Mouse (Mus musculus) forebrain, postnatal 0 days (tissue): ENCODE results near the gene Gp1bb. TPM values are rescaled to one million over a fixed set of nuclear protein-coding genes. Genes with fewer than 3 reads are reported as not detected.

ENCODE experiments used
- ATAC-seq: fragments of 200-750 bp; cut with Nextera tagmentation; 2 replicates; pipeline ENCODE4 v1.8.0; 2017; ENCODE audit warnings: mild to moderate bottlenecking, moderate library complexity
- DNase-seq: peaks from one replicate; pipeline ENCODE4 v3.0.0-alpha.2; 2015
- H3K27ac ChIP-seq: fragments of 300-500 bp; sonication (generic); 2 replicates; pipeline ENCODE4 v1.5.1; 2014; ENCODE audit warnings: low read depth, mild to moderate bottlenecking, antibody characterized with exemption, low read length, moderate library complexity, mixed read lengths
- H3K27me3 ChIP-seq: fragments of 300-500 bp; sonication (generic); 2 replicates; pipeline ENCODE4 v1.6.1; 2014; ENCODE audit warnings: mild to moderate bottlenecking, low read length, mixed read lengths; ENCODE audit not compliant: insufficient read depth
- H3K36me3 ChIP-seq: fragments of 300-500 bp; sonication (generic); 2 replicates; pipeline ENCODE4 v1.6.1; 2014; ENCODE audit warnings: mild to moderate bottlenecking, moderate library complexity; ENCODE audit not compliant: insufficient read depth
- H3K4me1 ChIP-seq: fragments of 300-500 bp; sonication (generic); 2 replicates; pipeline ENCODE4 v1.6.1; 2014; ENCODE audit warnings: antibody characterized with exemption; ENCODE audit not compliant: insufficient read depth
- H3K4me2 ChIP-seq: fragments of 300-500 bp; sonication (generic); 2 replicates; pipeline ENCODE4 v1.6.1; 2014; ENCODE audit warnings: low read depth, mild to moderate bottlenecking, moderate library complexity
- H3K4me3 ChIP-seq: fragments of 300-500 bp; sonication (generic); 2 replicates; pipeline ENCODE4 v1.5.1; 2014; ENCODE audit warnings: low read depth, low read length, mixed read lengths
- H3K9ac ChIP-seq: fragments of 300-500 bp; sonication (generic); 2 replicates; pipeline ENCODE4 v1.6.1; 2014; ENCODE audit warnings: mild to moderate bottlenecking
- H3K9me3 ChIP-seq: fragments of 300-500 bp; sonication (generic); 2 replicates; pipeline ENCODE4 v1.6.1; 2016; ENCODE audit warnings: low read length
- CTCF ChIP-seq: sonication (generic); IDR thresholded peaks from 2 replicates; pipeline ENCODE4 v1.5.1; 2016; ENCODE audit warnings: antibody characterized with exemption, control low read depth, low read depth
- WGBS: fragments of 180-500 bp; shearing (Covaris S2); extraction: QIAGEN DNeasy Blood & Tissue Kit; methylation state at CpG from one replicate; pipeline ENCODE4 v1.1.7; 2014; 5-methylcytosine and 5-hydroxymethylcytosine counted together
- polyA plus RNA-seq: library from polyadenylated mRNA; unstranded; fragments of >200 nt; fragmentation: Nextera tagmentation; extraction: Ambion mirVana; gene quantifications from 2 replicates; pipeline ENCODE4 v1.2.1, GENCODE M21; 2015
- total RNA-seq: library from RNA; depleted of rRNA; stranded (reverse); fragments of >200 nt; gene quantifications from 2 replicates; pipeline ENCODE4 v1.2.3, GENCODE M21; 2014

The Gp1bb gene
- total and polyA plus RNA-seq, 2 experiments from 2014 or later, result 9.4 to 34.1 TPM

- H3K9me3 ChIP-seq, result no peaks in the 10 kb centered on the region
- no peak overlapping the region for H3K27ac ChIP-seq
- peaks cover 22% of the 10 kb centered on the region for H3K27me3 ChIP-seq
- H3K4me3 ChIP-seq, result no peak overlapping the region
- DNase-seq (no peak), ATAC-seq (no peak)
- 50% methylated on average over 15 of the region's 15 CpGs for WGBS
- H3K36me3 ChIP-seq, result peaks cover 44% of the 10 kb centered on the region
- peaks cover 19% of the 10 kb centered on the region for H3K4me1 ChIP-seq
- H3K4me2 ChIP-seq, result no peak overlapping the region
- H3K9ac ChIP-seq, result no peak overlapping the region
- TF ChIP-seq CTCF, result no peak
These were observed 1.7 kb upstream of the Gp1bb start for GRCm38 (mm10) chr16:18623751-18624540.

GRCm38 (mm10) chr16:18622916-18623750 lies 930 bp upstream of the Gp1bb start:
- Histone ChIP-seq H3K4me2 (no peak overlapping the region), H3K9ac (no peak overlapping the region), H3K4me3 (no peak overlapping the region), H3K36me3 (peaks cover 44% of the 10 kb centered on the region), H3K9me3 (no peaks in the 10 kb centered on the region), H3K4me1 (peaks cover 15% of the 10 kb centered on the region), H3K27ac (no peak overlapping the region), H3K27me3 (peaks cover 22% of the 10 kb centered on the region)
- no peak for TF ChIP-seq CTCF
- WGBS, result 52% methylated on average over 29 of the region's 29 CpGs
- DNase-seq (peak; percentile 8), ATAC-seq (no peak)

- Histone ChIP-seq H3K27me3 (peaks cover 22% of the 10 kb centered on the region), H3K4me1 (peaks cover 6% of the 10 kb centered on the region; the same call in 1 of the 2 replicates), H3K36me3 (peaks cover 44% of the 10 kb centered on the region), H3K9ac (no peak overlapping the region), H3K4me3 (peak overlapping the region; percentile 32), H3K9me3 (no peaks in the 10 kb centered on the region), H3K4me2 (peak overlapping the region; percentile 67), H3K27ac (no peak overlapping the region)
- ATAC-seq (no peak), DNase-seq (peak; percentile 53)
- 11% methylated on average over 38 of the region's 38 CpGs for WGBS
- no peak for TF ChIP-seq CTCF
These were observed 721 bp downstream of the Gp1bb start for GRCm38 (mm10) chr16:18621362-18622001.

DNA sequence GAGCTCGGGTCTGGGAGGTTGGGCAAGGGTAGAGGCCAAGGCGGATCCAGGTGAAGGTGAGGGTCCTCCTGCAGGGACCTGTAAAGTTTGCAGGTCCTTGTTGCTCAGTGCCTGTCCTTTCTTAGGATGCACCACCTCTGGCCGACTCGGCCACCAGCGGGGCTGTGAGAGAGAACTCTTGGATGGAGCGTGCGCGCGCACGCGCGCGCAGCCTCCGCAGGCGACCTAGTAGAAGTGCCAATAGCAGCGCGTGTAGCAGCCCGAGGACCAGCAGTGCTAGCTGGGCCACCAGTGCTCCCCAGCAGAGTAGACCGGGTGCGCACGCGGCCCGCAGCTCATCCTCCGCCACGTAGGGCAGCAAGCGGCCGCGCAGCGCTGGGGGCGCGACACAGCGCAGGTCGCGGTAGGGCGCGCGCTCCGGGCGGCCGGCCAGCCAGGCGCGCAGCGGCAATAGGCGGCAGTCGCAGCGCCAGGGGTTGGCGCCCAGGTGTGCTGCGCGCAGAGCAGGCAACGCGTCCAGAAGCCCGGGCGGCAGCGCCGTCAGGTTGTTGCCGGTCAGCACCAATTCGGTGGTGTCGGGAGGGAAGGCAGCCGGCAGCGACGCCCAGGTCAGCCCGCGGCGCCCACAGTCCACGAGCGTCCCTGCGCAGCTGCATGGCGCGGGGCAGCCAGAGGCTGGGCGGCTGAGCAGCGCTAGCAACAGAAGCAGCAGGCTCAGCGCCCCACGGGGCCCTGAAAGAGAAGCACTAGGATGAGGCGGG lies 1.4 kb downstream of the Gp1bb start:
- H3K36me3 ChIP-seq, result peaks cover 44% of the 10 kb centered on the region

DNA sequence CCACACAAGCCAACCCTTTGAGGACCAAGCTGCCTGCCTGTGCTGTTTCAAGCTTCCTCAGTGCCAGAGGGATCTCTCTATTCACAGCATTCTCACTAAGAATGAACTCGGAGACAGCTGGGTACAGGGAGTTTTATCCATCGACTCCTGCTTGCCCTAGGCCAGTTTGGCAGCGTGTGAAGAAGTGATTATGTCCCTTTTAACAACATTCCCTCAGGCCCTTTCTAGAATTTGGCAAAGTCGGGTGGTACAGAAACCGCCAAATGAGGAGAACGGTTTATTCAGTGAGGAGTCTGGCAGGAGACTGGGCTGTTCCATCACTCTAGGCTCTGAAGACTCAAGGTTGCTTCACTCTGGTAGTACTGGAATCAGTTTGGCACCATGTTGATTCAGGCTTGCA lies 2.0 kb downstream of the Gp1bb start:
- Histone ChIP-seq H3K9me3 (no peaks in the 10 kb centered on the region), H3K4me3 (0 out of 2 replicates have a peak overlapping the region, but pooled peaks have one; percentile 32), H3K36me3 (peaks cover 42% of the 10 kb centered on the region), H3K4me2 (peak overlapping the region; percentile 67; the same call in 1 of the 2 replicates), H3K27ac (no peak overlapping the region), H3K9ac (0 out of 2 replicates have a peak overlapping the region, but pooled peaks have one; percentile 37), H3K4me1 (no peaks in the 10 kb centered on the region), H3K27me3 (peaks cover 22% of the 10 kb centered on the region)
- WGBS, result 22% methylated on average over 6 of the region's 6 CpGs
- no peak for TF ChIP-seq CTCF
- DNase-seq (no peak), ATAC-seq (peak; percentile 7; the same call in 1 of the 2 replicates)

More for the DNA sequence above, 1.4 kb downstream of the Gp1bb start:
- H3K4me1 ChIP-seq, result peaks cover 2% of the 10 kb centered on the region; the same call in 1 of the 2 replicates
- 6% methylated on average over 72 of the region's 74 CpGs for WGBS
- DNase-seq, result peak; percentile 74
- no peak for TF ChIP-seq CTCF
- ATAC-seq, result peak; percentile 44
- H3K4me2 ChIP-seq, result peak overlapping the region; percentile 67
- H3K9ac ChIP-seq, result peak overlapping the region; percentile 37; the same call in 1 of the 2 replicates
- no peaks in the 10 kb centered on the region for H3K9me3 ChIP-seq
- H3K27me3 ChIP-seq, result peaks cover 22% of the 10 kb centered on the region
- H3K27ac ChIP-seq, result no peak overlapping the region
- H3K4me3 ChIP-seq, result peak overlapping the region; percentile 32

DNA sequence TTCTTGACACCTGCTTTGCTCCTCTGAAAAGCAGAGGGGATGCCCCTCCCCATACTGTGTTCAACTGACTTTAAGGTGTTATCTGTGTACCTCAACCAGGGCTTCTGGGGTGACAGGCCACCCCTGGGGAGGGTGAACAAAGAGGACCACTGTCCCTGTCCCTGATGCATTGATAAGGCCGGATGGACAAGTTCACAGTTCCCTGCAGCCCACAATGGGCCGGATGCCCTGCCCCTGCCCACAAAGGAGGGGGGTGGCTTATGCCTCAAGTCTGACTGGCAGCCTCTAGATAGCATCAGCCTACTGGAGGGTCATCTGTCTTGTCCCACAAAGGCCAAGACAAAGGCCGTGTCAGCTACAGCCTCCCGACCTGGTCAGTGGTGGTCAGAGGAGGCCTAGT lies 3.1 kb downstream of the Gp1bb start:
- H3K9ac ChIP-seq, result no peak overlapping the region
- no peak overlapping the region for H3K4me2 ChIP-seq
- no peak overlapping the region for H3K4me3 ChIP-seq
- H3K27me3 ChIP-seq, result peaks cover 22% of the 10 kb centered on the region
- DNase-seq, result no peak
- ATAC-seq, result no peak
- no peak for TF ChIP-seq CTCF
- H3K36me3 ChIP-seq, result peaks cover 31% of the 10 kb centered on the region
- 63% methylated on average over 4 of the region's 4 CpGs for WGBS
- H3K4me1 ChIP-seq, result no peaks in the 10 kb centered on the region
- no peaks in the 10 kb centered on the region for H3K9me3 ChIP-seq
- no peak overlapping the region for H3K27ac ChIP-seq
